Mouse (Mus musculus) right cerebral cortex, postnatal 25 days (tissue): ENCODE results near the gene Stx6.

ENCODE experiments used
- DNase-seq: peaks from one replicate; pipeline ENCODE4 v3.0.0; 2022

Stx6 gene

GRCm38 (mm10) chr1:155158141-155158969 lies at the start of gene Stx6:
Gene Stx6 (plus strand): TSS chr1:155158715.
- DNase-seq, result peak; percentile 98

GRCm38 (mm10) chr1:155109387-155110350 lies 48.8 kb upstream of the Stx6 start:
- DNase-seq, result no peak

GRCm38 (mm10) chr1:155111491-155111890 lies 47.0 kb upstream of the Stx6 start:
- DNase-seq, result no peak

GRCm38 (mm10) chr1:155112118-155112517 lies 46.4 kb upstream of the Stx6 start:
- no peak for DNase-seq

GRCm38 (mm10) chr1:155112875-155113274 lies 45.6 kb upstream of the Stx6 start:
- no peak for DNase-seq

- DNase-seq, result no peak
These were observed 44.6 kb upstream of the Stx6 start for GRCm38 (mm10) chr1:155113946-155114345.

- DNase-seq, result no peak
These were observed 38.8 kb upstream of the Stx6 start for GRCm38 (mm10) chr1:155119719-155120118.

GRCm38 (mm10) chr1:155121977-155122939 lies 36.3 kb upstream of the Stx6 start:
- DNase-seq, result peak; percentile 19

- no peak for DNase-seq
These were observed 34.1 kb upstream of the Stx6 start for GRCm38 (mm10) chr1:155124397-155124796.

- DNase-seq, result no peak
These were observed 31.8 kb upstream of the Stx6 start for GRCm38 (mm10) chr1:155126716-155127115.

GRCm38 (mm10) chr1:155127429-155127934 lies 31.0 kb upstream of the Stx6 start:
- no peak for DNase-seq

- no peak for DNase-seq
These were observed 23.6 kb upstream of the Stx6 start for GRCm38 (mm10) chr1:155134866-155135265.

- DNase-seq, result no peak
These were observed 19.7 kb upstream of the Stx6 start for GRCm38 (mm10) chr1:155138795-155139194.

GRCm38 (mm10) chr1:155140076-155140475 lies 18.4 kb upstream of the Stx6 start:
- DNase-seq, result peak; percentile 34

- no peak for DNase-seq
These were observed 12.9 kb upstream of the Stx6 start for GRCm38 (mm10) chr1:155145620-155146019.

GRCm38 (mm10) chr1:155146572-155146980 lies 11.9 kb upstream of the Stx6 start, which contains the start of gene Mr1:
Gene Mr1 (minus strand): TSS chr1:155146814.
- no peak for DNase-seq

- DNase-seq, result no peak
These were observed 11.3 kb upstream of the Stx6 start for GRCm38 (mm10) chr1:155147228-155147627.

GRCm38 (mm10) chr1:155149403-155149802 lies 9.1 kb upstream of the Stx6 start:
- no peak for DNase-seq

- DNase-seq, result no peak
These were observed 7.7 kb upstream of the Stx6 start for GRCm38 (mm10) chr1:155150821-155151220.

- no peak for DNase-seq
These were observed 4.6 kb upstream of the Stx6 start for GRCm38 (mm10) chr1:155153906-155154305.

GRCm38 (mm10) chr1:155158970-155159484 lies 512 bp downstream of the Stx6 start:
- DNase-seq, result peak; percentile 62

- DNase-seq, result no peak
These were observed 8.9 kb downstream of the Stx6 start for GRCm38 (mm10) chr1:155167453-155167852.
